8 mouse cellular contexts compared by ENCODE assay signal in the genomic region with DNA sequence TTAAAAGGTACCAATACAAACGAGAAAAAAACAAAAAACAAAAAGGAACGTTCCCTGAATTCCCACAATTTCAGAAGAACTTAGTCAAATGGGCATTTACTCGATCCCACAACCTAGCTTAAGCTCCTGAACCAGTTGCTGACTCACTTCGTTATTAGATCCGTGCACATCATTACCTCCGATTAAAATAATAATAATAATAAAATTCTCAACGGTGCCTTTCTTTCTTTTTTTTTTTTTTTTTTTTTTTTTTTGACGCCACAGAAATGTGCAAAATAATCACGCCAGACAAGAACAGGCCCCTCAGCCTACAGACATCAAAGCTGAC. TPM values are rescaled to one million over a fixed set of nuclear protein-coding genes. Genes with fewer than 3 reads are reported as not detected.
DNase-seq lines count a peak whose midpoint lies in the region; ATAC-seq and TF ChIP-seq lines count a peak whose summit lies in the region.

No protein-coding gene starts in this region.

- TF ChIP-seq POLR2A in MEL (IDR thresholded peaks at IDR 0.05; ENCODE audit: control insufficient read depth in 1 of 2, insufficient read depth in 1 of 2, low read depth in 1 of 2, low read length in 2 of 2, poor library complexity in 1 of 2), result no peak

- H3K9ac ChIP-seq in heart, embryonic 15.5 days, result peak overlapping the region; percentile 98
- peak overlapping the region; percentile 93 for H3K9ac ChIP-seq in MEL (ENCODE audit: control insufficient read depth, low read depth, low read length, poor library complexity, severe bottlenecking)

- no peak for TF ChIP-seq CTCF in MEL (IDR thresholded peaks at IDR 0.05 in 2 of 3, conservative IDR thresholded peaks at IDR 0.05 in 1 of 3; ENCODE audit: control insufficient read depth in 1 of 3, insufficient read depth in 1 of 3, low read depth in 2 of 3, low read length in 3 of 3, poor library complexity in 1 of 3, severe bottlenecking in 1 of 3)

- peak overlapping the region; percentile 60 for H3K4me2 ChIP-seq in heart, embryonic 15.5 days

- WGBS in heart, embryonic 15.5 days, result 2% methylated on average over 9 of the region's 9 CpGs
- WGBS in hindbrain, embryonic 10.5 days, result 5% methylated on average over 9 of the region's 9 CpGs

- H3K27ac ChIP-seq in heart, embryonic 15.5 days, result peak overlapping the region; percentile 94
- peak overlapping the region; percentile 56 for H3K27ac ChIP-seq in MEL (ENCODE audit: control insufficient read depth, low read depth, low read length)
- H3K27ac ChIP-seq in hindbrain, embryonic 10.5 days, result peak overlapping the region; percentile 99

- no peaks in the 10 kb centered on the region for H3K9me3 ChIP-seq in heart, embryonic 15.5 days (replicated peaks)
- H3K9me3 ChIP-seq in MEL (replicated peaks; ENCODE audit: insufficient read depth, low read length), result no peaks in the 10 kb centered on the region
- 0 out of 2 replicates have a peak, but pooled peaks cover 2% of the 10 kb centered on the region for H3K9me3 ChIP-seq in hindbrain, embryonic 10.5 days

- peaks cover 9% of the 10 kb centered on the region for H3K4me1 ChIP-seq in heart, embryonic 15.5 days (replicated peaks)
- peaks cover 5 to 11% of the 10 kb centered on the region in 2 experiments for H3K4me1 ChIP-seq in MEL (ENCODE audit: control insufficient read depth in 1 of 2, insufficient read depth in 2 of 2, low read length in 2 of 2)
- H3K4me1 ChIP-seq in hindbrain, embryonic 10.5 days (replicated peaks), result peaks cover 25% of the 10 kb centered on the region

- ATAC-seq in heart, embryonic 15.5 days (replicated peaks; ENCODE audit: insufficient number of reproducible peaks, insufficient read depth, low FRiP score, low read depth), result no peak
- 0 out of 2 replicates have a peak, but pooled peaks have one; percentile 2 for ATAC-seq in megakaryocyte-erythroid progenitor cell, adult 5-6 weeks (replicated peaks; ENCODE audit: low FRiP score, low TSS enrichment, poor library complexity, severe bottlenecking)

- no peak for TF ChIP-seq EP300 in MEL (IDR thresholded peaks at IDR 0.05; ENCODE audit: low read depth in 1 of 2, low read length in 2 of 2)

- no peaks in the 10 kb centered on the region for H3K27me3 ChIP-seq in heart, embryonic 15.5 days
- H3K27me3 ChIP-seq in MEL (ENCODE audit: control insufficient read depth in 1 of 2, insufficient read depth in 2 of 2, low read length in 2 of 2), result no peaks in the 10 kb centered on the region
- H3K27me3 ChIP-seq in hindbrain, embryonic 10.5 days (ENCODE audit: insufficient read depth, poor library complexity, severe bottlenecking), result no peaks in the 10 kb centered on the region

- H3K36me3 ChIP-seq in heart, embryonic 15.5 days, result no peaks in the 10 kb centered on the region
- H3K36me3 ChIP-seq in MEL (ENCODE audit: control insufficient read depth in 1 of 2, insufficient read depth in 2 of 2, low read length in 2 of 2), result peaks cover 11 to 14% of the 10 kb centered on the region in 2 experiments; a peak in 3 of 4 replicates
- peaks cover 32% of the 10 kb centered on the region for H3K36me3 ChIP-seq in hindbrain, embryonic 10.5 days

- H3K79me2 ChIP-seq in MEL (ENCODE audit: control insufficient read depth, insufficient read depth, low read length, poor library complexity), result peaks cover 36% of the 10 kb centered on the region

- no peak for TF ChIP-seq RAD21 in MEL (IDR thresholded peaks at IDR 0.05; ENCODE audit: low read depth, low read length)

- no peak for DNase-seq in heart, adult 11 months
- no peak for DNase-seq in MEL (ENCODE audit: low read depth, low spot score)
- DNase-seq in hindbrain, embryonic 10.5 days (ENCODE audit: low spot score), result no peak
- no peak for DNase-seq in cerebellum, postnatal 25 days
- no peak for DNase-seq in adrenal gland, adult 18-20 months (ENCODE audit: low spot score in 2 of 2)
- DNase-seq in gastrocnemius, adult 18-20 months (ENCODE audit: low spot score), result no peak

- H3K4me3 ChIP-seq in heart, embryonic 15.5 days, result peak overlapping the region; percentile 85
- H3K4me3 ChIP-seq in MEL (ENCODE audit: control insufficient read depth in 1 of 2, insufficient read depth in 1 of 2, low read depth in 2 of 2, low read length in 2 of 2), result peak overlapping the region; percentile 85 to 92
- H3K4me3 ChIP-seq in hindbrain, embryonic 10.5 days, result peak overlapping the region; percentile 91

TF ChIP-seq in MEL, 35 proteins besides CTCF, POLR2A, EP300 and RAD21:
- no peak for TF ChIP-seq MYB (IDR thresholded peaks at IDR 0.05; ENCODE audit: low read depth, low read length)
- TF ChIP-seq SIN3A (IDR thresholded peaks at IDR 0.05; ENCODE audit: low read length), result 0 out of 2 replicates have a peak, but pooled peaks have one; percentile 20
- TF ChIP-seq HCFC1 (IDR thresholded peaks at IDR 0.05; ENCODE audit: low read depth, low read length), result no peak
- TF ChIP-seq USF2 (IDR thresholded peaks at IDR 0.05; ENCODE audit: borderline replicate concordance in 1 of 2, insufficient read depth in 1 of 2, low read depth in 1 of 2, low read length in 2 of 2), result no peak
- TF ChIP-seq MAZ (IDR thresholded peaks at IDR 0.05; ENCODE audit: low read depth, low read length), result 0 out of 2 replicates have a peak, but pooled peaks have one; percentile 6
- TF ChIP-seq ZMIZ1 (IDR thresholded peaks at IDR 0.05; ENCODE audit: low read depth, low read length), result no peak
- TF ChIP-seq CHD1 (IDR thresholded peaks at IDR 0.05; ENCODE audit: low read depth, low read length), result 0 out of 2 replicates have a peak, but pooled peaks have one; percentile 80
- peak; percentile 65 for TF ChIP-seq ZNF384 (IDR thresholded peaks at IDR 0.05; ENCODE audit: low read depth, low read length)

RNA-seq across cellular contexts. Expression of gene Dzip3, which starts 0.8 kb away (rescaled TPM):
- polyA plus RNA-seq in heart, embryonic 15.5 days (2015; fragmentation: Nextera tagmentation; extraction: Ambion mirVana), result 14.9 and 15.4 TPM in 2 replicates
- total RNA-seq in MEL (2012; rRNA removed), result 22.4 and 28.1 TPM in 2 replicates
- 10 to 100 TPM in 1 of 2 experiments, not detected in 1; 22.8 TPM for polyA plus RNA-seq in MEL (2012; ENCODE audit: insufficient read depth in 1 of 2, insufficient read length in 2 of 2, low read depth in 1 of 2, low replicate concordance in 2 of 2, missing spikeins in 1 of 2)
- polyA plus RNA-seq in hindbrain, embryonic 10.5 days (2016; fragmentation: Nextera tagmentation; extraction: Ambion mirVana), result 25.6 and 33.2 TPM in 2 replicates
- total RNA-seq in megakaryocyte-erythroid progenitor cell, adult 5-6 weeks (2014; fragmentation: Nextera tagmentation), result 27.4 and 29.4 TPM in 2 replicates
- total RNA-seq in megakaryocyte-erythroid progenitor cell, adult 5-6 weeks (2017), result 30.4 and 36.9 TPM in 2 replicates
- total RNA-seq in adrenal gland, adult 18-20 months (2021), result 10 to 100 TPM; 13.6 to 14.1 TPM
- 1 to 10 TPM; 3.2 to 3.4 TPM for total RNA-seq in gastrocnemius, adult 18-20 months (2021)

RNA-seq across cellular contexts. Expression of gene Cip2a, which starts 0.8 kb away (rescaled TPM):
- polyA plus RNA-seq in heart, embryonic 15.5 days (2015; fragmentation: Nextera tagmentation; extraction: Ambion mirVana), result 18.2 and 19.3 TPM in 2 replicates
- 22.4 and 24.6 TPM in 2 replicates for total RNA-seq in MEL (2012; rRNA removed)
- polyA plus RNA-seq in MEL (2012; ENCODE audit: insufficient read depth in 1 of 2, insufficient read length in 2 of 2, low read depth in 1 of 2, low replicate concordance in 2 of 2, missing spikeins in 1 of 2), result 10 to 100 TPM in 1 of 2 experiments, not detected in 1; 52.6 TPM
- polyA plus RNA-seq in hindbrain, embryonic 10.5 days (2016; fragmentation: Nextera tagmentation; extraction: Ambion mirVana), result 32.7 and 43.2 TPM in 2 replicates
- total RNA-seq in megakaryocyte-erythroid progenitor cell, adult 5-6 weeks (2014; fragmentation: Nextera tagmentation), result 38.4 and 49.3 TPM in 2 replicates
- 87.4 and 92.6 TPM in 2 replicates for total RNA-seq in megakaryocyte-erythroid progenitor cell, adult 5-6 weeks (2017)
- 1 to 10 TPM; 1.2 to 1.3 TPM for total RNA-seq in adrenal gland, adult 18-20 months (2021)
- total RNA-seq in gastrocnemius, adult 18-20 months (2021), result under 1 TPM; 0.40 to 0.53 TPM

Comparison
In these comparisons a context has a peak if more than half of its experiments do, and no peak if none do; other contexts are left out.
1. RNA of gene Cip2a, which starts 0.8 kb away (total RNA-seq): 38.4 to 92.6 TPM in megakaryocyte-erythroid progenitor cell, adult 5-6 weeks and 22.4 to 24.6 TPM in MEL; 1.2 to 1.3 TPM in adrenal gland, adult 18-20 months and 0.40 to 0.53 TPM in gastrocnemius, adult 18-20 months; every median in the first group is over 10 times any median in the second.
2. Peak in every context shown above with its lines, with median percentiles within 50 percentile points of each other: H3K27ac ChIP-seq and H3K4me3 ChIP-seq.